In genomic region chr14:102982627-102983540, GRCm38 (mm10) we compare ENCODE assay signal across 8 mouse cellular contexts. TPM values are rescaled to one million over a fixed set of nuclear protein-coding genes. Genes with fewer than 3 reads are reported as not detected.
A peak's percentile ranks its signal among the peaks of the same experiment; 100 is the strongest.
DNase-seq lines count a peak whose midpoint lies in the region; ATAC-seq and TF ChIP-seq lines count a peak whose summit lies in the region.

Gene Kctd12, minus strand, starts transcription at chr14:102982637.

- peak; percentile 64 for TF ChIP-seq CTCF in liver, adult 2 months (IDR thresholded peaks at IDR 0.05; ENCODE audit: low read depth, low read length)

- no peaks in the 10 kb centered on the region; the same call in 1 of the 2 replicates for H3K27me3 ChIP-seq in heart, embryonic 12.5 days (replicated peaks)
- no peaks in the 10 kb centered on the region for H3K27me3 ChIP-seq in kidney, embryonic 15.5 days
- no peaks in the 10 kb centered on the region for H3K27me3 ChIP-seq in liver, adult 2 months (ENCODE audit: control insufficient read depth, insufficient read depth, low read length)

- peaks cover 5% of the 10 kb centered on the region; the same call in 1 of the 2 replicates for H3K4me1 ChIP-seq in brown adipose tissue, adult 24 weeks (ENCODE audit: control insufficient read depth, insufficient read depth, insufficient read length, low read length)
- peaks cover 12% of the 10 kb centered on the region for H3K4me1 ChIP-seq in heart, embryonic 12.5 days (replicated peaks)
- H3K4me1 ChIP-seq in kidney, embryonic 15.5 days: peaks cover 25% of the 10 kb centered on the region
- peaks cover 3% of the 10 kb centered on the region; the same call in 1 of the 2 replicates for H3K4me1 ChIP-seq in liver, adult 2 months (ENCODE audit: control insufficient read depth, insufficient read depth, low read length)

- peak within 1 kb of the TSS; percentile 85 for H3K4me2 ChIP-seq in heart, embryonic 12.5 days
- H3K4me2 ChIP-seq in kidney, embryonic 15.5 days: peak within 1 kb of the TSS; percentile 98

- 3% methylated on average over 54 of the region's 66 CpGs for WGBS in heart, embryonic 12.5 days
- 2% methylated on average over 43 of the region's 66 CpGs for WGBS in kidney, embryonic 15.5 days
- 1% methylated on average over 65 of the region's 66 CpGs for WGBS in liver, adult 2 months

- no peaks in the 10 kb centered on the region for H3K36me3 ChIP-seq in heart, embryonic 12.5 days
- no peaks in the 10 kb centered on the region for H3K36me3 ChIP-seq in kidney, embryonic 15.5 days
- H3K36me3 ChIP-seq in liver, adult 2 months (ENCODE audit: control insufficient read depth, insufficient read depth, low read length): no peaks in the 10 kb centered on the region

- peak; percentile 94 for ATAC-seq in heart, embryonic 12.5 days (ENCODE audit: insufficient number of reproducible peaks, low FRiP score)
- ATAC-seq in kidney, embryonic 15.5 days (replicated peaks; ENCODE audit: low FRiP score): peak; percentile 96

- peak; percentile 83 to 85 for DNase-seq in B cell, adult 2 months
- peak; percentile 65 for DNase-seq in fibroblast of lung, adult 2 months (ENCODE audit: low read depth)
- DNase-seq in liver, adult 2 months (ENCODE audit: extremely low read depth, low read depth, low spot score): peak; percentile 76
- peak; percentile 51 to 76 for DNase-seq in monocyte, adult 2 months (ENCODE audit: low read depth in 1 of 2, low spot score in 2 of 2)
- DNase-seq in spleen, postnatal 14 days (ENCODE audit: low spot score in 2 of 2): peak; percentile 60 to 66

- TF ChIP-seq POLR2A in liver, adult 2 months (IDR thresholded peaks at IDR 0.05; ENCODE audit: extremely low read depth, insufficient read depth, low read length): 0 out of 2 replicates have a peak, but pooled peaks have one; percentile 45

- H3K27ac ChIP-seq in brown adipose tissue, adult 24 weeks (replicated peaks; ENCODE audit: low read depth, low read length): peak within 1 kb of the TSS; percentile 89
- H3K27ac ChIP-seq in heart, embryonic 12.5 days (ENCODE audit: poor library complexity, severe bottlenecking): peak within 1 kb of the TSS; percentile 94
- peak within 1 kb of the TSS; percentile 97 for H3K27ac ChIP-seq in kidney, embryonic 15.5 days
- H3K27ac ChIP-seq in liver, adult 2 months (replicated peaks; ENCODE audit: insufficient read depth, low read depth, low read length): peak within 1 kb of the TSS; percentile 84

- H3K79me2 ChIP-seq in liver, adult 2 months (ENCODE audit: control insufficient read depth, insufficient read depth, low read length): no peaks in the 10 kb centered on the region

- peak within 1 kb of the TSS; percentile 76 for H3K9ac ChIP-seq in heart, embryonic 12.5 days
- peak within 1 kb of the TSS; percentile 74 for H3K9ac ChIP-seq in kidney, embryonic 15.5 days
- H3K9ac ChIP-seq in liver, adult 2 months (ENCODE audit: low read depth, low read length): peak within 1 kb of the TSS; percentile 85

- H3K4me3 ChIP-seq in brown adipose tissue, adult 24 weeks (ENCODE audit: insufficient read depth, low read depth, low read length): peak within 1 kb of the TSS; percentile 93
- H3K4me3 ChIP-seq in heart, embryonic 12.5 days: peak within 1 kb of the TSS; percentile 69
- H3K4me3 ChIP-seq in kidney, embryonic 15.5 days (replicated peaks): peak within 1 kb of the TSS; percentile 77
- H3K4me3 ChIP-seq in liver, adult 2 months (ENCODE audit: insufficient read depth, low read depth, low read length): peak within 1 kb of the TSS; percentile 73

- no peaks in the 10 kb centered on the region for H3K9me3 ChIP-seq in heart, embryonic 12.5 days (replicated peaks)
- H3K9me3 ChIP-seq in kidney, embryonic 15.5 days (replicated peaks): no peaks in the 10 kb centered on the region

RNA-seq across cellular contexts. Expression of gene Kctd12, which starts in this region (rescaled TPM):
- 22.4 and 27.7 TPM in 2 replicates for polyA plus RNA-seq in brown adipose tissue, adult 24 weeks (2012; ENCODE audit: insufficient read depth, insufficient read length, missing spikeins)
- polyA plus RNA-seq in heart, embryonic 12.5 days (2016; fragmentation: Nextera tagmentation; extraction: Ambion mirVana): 4.8 and 5.4 TPM in 2 replicates
- polyA plus RNA-seq in kidney, embryonic 15.5 days (2015; fragmentation: Nextera tagmentation; extraction: Ambion mirVana): 11.0 and 11.2 TPM in 2 replicates
- total RNA-seq in liver, adult 2 months (2014; rRNA removed): 7.2 and 10.4 TPM in 2 replicates
- 3.1 and 3.8 TPM in 2 replicates for polyA plus RNA-seq in liver, adult 2 months (2012; rRNA removed)

Comparison
In these comparisons a context has a peak if more than half of its experiments do, and no peak if none do; other contexts are left out.
1. Peak in every context shown above with its lines: DNase-seq, ATAC-seq, H3K4me3 ChIP-seq and H3K27ac ChIP-seq.